Mouse (Mus musculus) gastrocnemius, adult 8-10 months (tissue): Measurements from ENCODE around the gene Asb14. TPM values are rescaled to one million over a fixed set of nuclear protein-coding genes. Genes with fewer than 3 reads are reported as not detected.
"Not testable (repeated sequence)": the region's sequence is repeated elsewhere in the genome, so short reads cannot be mapped to it uniquely, and the experiment has no call there.

ENCODE experiments used
- DNase-seq, 2 experiments: peaks; one replicate each; pipeline ENCODE4 v3.0.0; 2022; ENCODE audit warnings: low spot score in 2 of 2
- total RNA-seq, 4 experiments: library from RNA; stranded (reverse); gene quantifications; 2 replicates each; pipeline ENCODE4 v1.2.4; 2022

Gene Asb14
- total RNA-seq, 4 experiments from 2014 or later = 119 to 141 (median 124) TPM

DNA sequence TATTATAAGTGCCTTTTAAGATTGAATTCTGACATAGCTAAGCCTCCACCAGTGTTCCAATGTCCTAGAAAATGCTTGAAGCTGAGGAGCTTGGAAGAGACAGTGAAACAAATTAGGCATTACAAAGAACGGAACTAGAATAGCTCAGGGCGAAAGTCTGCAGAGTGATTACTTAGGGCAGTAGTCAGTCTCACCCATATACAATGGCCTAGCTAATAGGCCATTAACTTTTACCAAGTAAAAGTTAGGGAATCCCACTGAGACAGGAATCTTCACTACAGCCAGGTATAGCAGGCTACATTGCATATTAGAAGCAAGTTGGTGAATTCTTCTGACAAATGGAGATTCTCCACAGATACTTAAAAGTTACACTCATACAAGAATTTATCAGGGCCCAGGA is 61.8 kb downstream of the Asb14 start:
- DNase-seq = not testable (repeated sequence)

DNA sequence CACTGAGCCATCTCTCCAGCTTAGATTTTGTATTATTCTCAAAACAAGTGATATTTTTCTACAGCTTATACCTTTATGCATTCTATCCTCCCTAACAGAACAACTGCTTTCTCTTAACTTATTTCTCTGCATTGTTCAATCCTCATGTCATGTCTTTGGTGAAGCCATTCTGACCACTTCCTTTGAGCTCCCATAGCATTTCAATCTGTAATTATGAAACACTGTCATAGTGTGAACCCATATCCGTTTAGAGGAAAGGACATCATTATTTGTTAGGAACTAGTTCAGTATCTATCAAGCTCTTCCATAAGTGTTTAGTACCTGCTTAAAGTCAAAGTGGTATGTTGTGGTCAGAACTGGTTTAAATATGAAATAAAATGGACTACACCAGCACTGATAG is 66.2 kb downstream of the Asb14 start:
- DNase-seq = no peak

Other genes starting within 250 kb of the Asb14 start
- gene Pde12, start 224.7 kb upstream of the Asb14 start, total RNA-seq = 1 to 10 TPM; 3.7 to 4.7 (median 4.0) TPM
- not detected for gene Dnah12, start 201.3 kb upstream of the Asb14 start, total RNA-seq
- 10 to 100 TPM; 13.5 to 22.0 (median 18.2) TPM for gene Appl1, start 76.7 kb downstream of the Asb14 start, total RNA-seq
- gene Hesx1, start 99.9 kb downstream of the Asb14 start, total RNA-seq = not detected
- 1 to 10 TPM; 1.5 to 2.4 (median 1.6) TPM for gene Il17rd, start 144.4 kb downstream of the Asb14 start, total RNA-seq
- 10 to 100 TPM in 3 of 4 experiments, 1 to 10 TPM in 1; 9.4 to 30.0 (median 18.7) TPM for gene Arhgef3, start 220.3 kb downstream of the Asb14 start, total RNA-seq